Mouse (Mus musculus) forebrain, embryonic 13.5 days (tissue): ENCODE data around the gene Scd3. TPM values are rescaled to one million over a fixed set of nuclear protein-coding genes. Genes with fewer than 3 reads are reported as not detected.
"Not testable (repeated sequence)": the region's sequence is repeated elsewhere in the genome, so short reads cannot be mapped to it uniquely, and the experiment has no call there.

Experiments used
- ATAC-seq: fragments of 200-750 bp; cut with Nextera tagmentation; 2 replicates; pipeline ENCODE4 v1.8.0; 2017
- H3K27ac ChIP-seq: fragments of 300-500 bp; sonication (generic); 2 replicates; pipeline ENCODE4 v1.5.1; 2015; ENCODE audit warnings: inconsistent platforms, mild to moderate bottlenecking, moderate library complexity
- H3K27me3 ChIP-seq: fragments of 300-500 bp; sonication (generic); 2 replicates; pipeline ENCODE4 v1.6.1; 2015; ENCODE audit warnings: mild to moderate bottlenecking, inconsistent platforms
- H3K36me3 ChIP-seq: fragments of 300-500 bp; sonication (generic); 2 replicates; pipeline ENCODE4 v1.6.1; 2015; ENCODE audit warnings: mild to moderate bottlenecking, inconsistent platforms; ENCODE audit not compliant: poor library complexity, severe bottlenecking
- H3K4me1 ChIP-seq: fragments of 300-500 bp; sonication (generic); 2 replicates; pipeline ENCODE4 v1.6.1; 2015; ENCODE audit warnings: inconsistent platforms
- H3K4me2 ChIP-seq: fragments of 300-500 bp; sonication (generic); 2 replicates; pipeline ENCODE4 v1.6.1; 2015; ENCODE audit warnings: inconsistent platforms, mild to moderate bottlenecking, moderate library complexity
- H3K4me3 ChIP-seq: fragments of 300-500 bp; sonication (generic); 2 replicates; pipeline ENCODE4 v1.5.1; 2015; ENCODE audit warnings: mild to moderate bottlenecking, inconsistent platforms
- H3K9ac ChIP-seq: fragments of 300-500 bp; sonication (generic); 2 replicates; pipeline ENCODE4 v1.6.1; 2015; ENCODE audit warnings: mild to moderate bottlenecking, inconsistent platforms
- H3K9me3 ChIP-seq: fragments of 300-500 bp; sonication (generic); replicated peaks from 2 replicates; pipeline ENCODE4 v1.6.1; 2016; ENCODE audit warnings: inconsistent platforms
- WGBS: fragments of 180-500 bp; shearing (Covaris S2); methylation state at CpG from one replicate; pipeline ENCODE4 v1.1.7; 2015; 5-methylcytosine and 5-hydroxymethylcytosine counted together
- polyA plus RNA-seq: library from polyadenylated mRNA; unstranded; fragments of >200 nt; fragmentation: Nextera tagmentation; extraction: Ambion mirVana; gene quantifications from 2 replicates; pipeline ENCODE4 v1.2.1, GENCODE M21; 2015

The Scd3 gene
- polyA plus RNA-seq, 1 experiment from 2014 or later, result 1.4 TPM

DNA sequence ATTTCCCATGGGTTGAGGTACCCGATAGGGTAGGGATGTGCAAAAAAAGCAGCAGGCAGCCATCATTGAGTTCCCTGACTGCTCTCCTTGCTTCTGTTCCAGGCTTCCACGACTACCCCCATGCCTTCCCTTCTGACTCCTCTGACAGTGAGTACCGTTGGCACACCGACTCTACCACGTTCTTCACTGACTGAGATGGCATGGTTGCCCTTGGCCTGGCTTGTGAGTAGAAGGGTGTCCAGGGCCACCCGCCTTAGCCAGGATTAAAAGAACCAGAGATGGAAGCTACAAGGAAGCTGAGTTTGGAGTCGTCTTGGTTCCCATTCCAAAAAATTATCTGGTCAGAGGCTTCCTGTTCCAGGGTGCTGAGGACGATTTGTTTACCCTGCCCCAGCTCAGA is 74.9 kb downstream of the Scd3 start:
- H3K4me1 ChIP-seq, result peaks cover 43% of the 10 kb centered on the region
- no peaks in the 10 kb centered on the region for H3K9me3 ChIP-seq
- no peaks in the 10 kb centered on the region for H3K36me3 ChIP-seq
- no peak for ATAC-seq
- H3K4me3 ChIP-seq, result no peak overlapping the region
- H3K27me3 ChIP-seq, result no peaks in the 10 kb centered on the region
- no peak overlapping the region for H3K27ac ChIP-seq
- H3K9ac ChIP-seq, result no peak overlapping the region
- 90% methylated on average over 8 of the region's 8 CpGs for WGBS
- no peak overlapping the region for H3K4me2 ChIP-seq

DNA sequence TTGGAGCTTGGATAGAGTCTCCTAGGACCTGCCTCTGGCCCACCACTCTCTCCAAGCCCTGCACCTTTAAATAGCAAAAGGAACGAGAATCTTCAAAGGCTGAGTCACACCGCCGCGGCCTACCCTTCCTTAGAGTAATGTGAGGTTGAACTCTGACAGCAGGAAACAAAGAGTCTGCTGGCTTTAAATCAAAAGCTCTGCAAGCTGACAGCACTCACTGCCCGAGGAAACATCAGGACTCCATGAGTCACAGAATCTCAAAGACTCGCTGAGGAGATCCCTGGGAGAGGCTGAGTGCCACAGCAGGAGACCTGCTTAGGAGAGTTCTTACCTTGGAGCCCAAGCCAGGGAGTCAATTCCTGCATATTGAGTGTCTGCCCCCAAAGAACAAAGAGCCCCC is 77.7 kb downstream of the Scd3 start:
- H3K27me3 ChIP-seq, result no peaks in the 10 kb centered on the region
- no peak overlapping the region for H3K4me3 ChIP-seq
- peaks cover 63% of the 10 kb centered on the region for H3K4me1 ChIP-seq
- H3K4me2 ChIP-seq, result no peak overlapping the region
- H3K9me3 ChIP-seq, result no peaks in the 10 kb centered on the region
- no peak overlapping the region for H3K9ac ChIP-seq
- no peak for ATAC-seq
- WGBS, result 7% methylated on average over 6 of the region's 6 CpGs
- no peaks in the 10 kb centered on the region for H3K36me3 ChIP-seq
- H3K27ac ChIP-seq, result peak overlapping the region; percentile 63

DNA sequence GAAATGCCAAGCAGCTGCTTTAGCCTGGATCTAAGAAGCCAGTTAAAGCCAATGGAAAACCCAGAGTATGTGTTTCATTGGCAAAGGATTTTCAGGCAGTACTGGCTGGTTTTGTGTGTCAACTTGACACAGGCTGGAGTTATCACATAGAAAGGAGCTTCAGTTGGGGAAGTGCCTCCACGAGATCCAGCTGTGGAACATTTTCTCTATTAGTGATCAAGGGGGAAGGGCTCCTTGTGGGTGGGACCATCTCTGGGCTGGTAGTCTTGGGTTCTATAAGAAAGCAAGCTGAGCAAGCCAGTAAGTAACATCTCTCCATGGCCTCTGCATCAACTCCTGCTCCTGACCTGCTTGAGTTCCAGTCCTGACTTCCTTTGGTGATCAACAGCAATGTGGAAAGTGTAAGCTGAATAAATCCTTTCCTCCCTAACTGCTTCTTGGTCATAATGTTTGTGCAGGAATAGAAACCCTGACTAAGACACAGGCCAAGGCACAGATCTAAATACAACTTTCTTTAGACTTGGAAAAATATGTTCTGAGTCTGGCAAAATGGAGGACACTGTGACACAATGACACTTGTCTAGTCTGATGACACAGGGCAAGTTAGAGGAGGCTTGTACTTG is 78.9 kb downstream of the Scd3 start:
- H3K9me3 ChIP-seq, H3K27me3 ChIP-seq, H3K36me3 ChIP-seq, ATAC-seq, H3K9ac ChIP-seq, H3K4me3 ChIP-seq: not testable (repeated sequence)
- peak overlapping the region; percentile 27 for H3K4me2 ChIP-seq
- H3K27ac ChIP-seq, result peak overlapping the region; percentile 89; the same call in 1 of the 2 replicates
- H3K4me1 ChIP-seq, result peaks cover 54% of the 10 kb centered on the region
- WGBS, result 56% methylated on average over 1 of the region's 1 CpGs

DNA sequence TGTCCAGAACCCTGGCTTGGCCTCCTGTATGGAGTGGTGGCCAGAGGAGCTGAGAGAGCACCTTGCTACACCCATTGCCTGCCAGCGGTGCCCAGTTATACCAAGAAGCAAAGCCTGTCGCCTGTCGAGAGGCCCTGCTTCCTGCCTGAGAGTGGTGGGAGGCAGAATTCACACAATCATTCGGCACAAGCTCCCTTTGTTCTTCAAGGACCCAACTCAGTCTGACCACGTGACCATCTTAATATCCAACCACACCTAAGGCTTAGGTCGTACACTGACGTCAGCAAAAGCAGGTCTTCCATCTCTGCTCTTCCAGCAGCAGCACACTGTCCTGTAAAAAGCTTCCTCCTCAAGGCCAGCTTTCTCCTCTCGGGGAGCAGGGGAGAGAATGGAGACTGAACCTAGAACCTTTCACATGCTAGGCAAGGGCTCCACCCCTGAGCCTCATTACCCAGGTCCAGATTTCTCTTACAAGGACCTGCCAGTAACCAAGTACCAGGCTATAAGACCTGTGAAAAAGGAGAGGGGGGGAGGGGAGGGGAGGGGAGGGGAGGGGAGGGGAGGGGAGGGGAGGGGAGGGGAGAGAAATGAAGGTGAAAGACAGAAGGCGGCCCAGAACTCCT is 79.6 kb downstream of the Scd3 start:
- Histone ChIP-seq H3K9ac (peak overlapping the region; percentile 26; the same call in 1 of the 2 replicates), H3K4me1 (peaks cover 48% of the 10 kb centered on the region), H3K4me2 (peak overlapping the region; percentile 73), H3K27me3 (no peaks in the 10 kb centered on the region), H3K27ac (peak overlapping the region; percentile 97), H3K9me3 (no peaks in the 10 kb centered on the region), H3K36me3 (no peaks in the 10 kb centered on the region), H3K4me3 (no peak overlapping the region)
- WGBS, result 17% methylated on average over 9 of the region's 9 CpGs
- no peak for ATAC-seq

DNA sequence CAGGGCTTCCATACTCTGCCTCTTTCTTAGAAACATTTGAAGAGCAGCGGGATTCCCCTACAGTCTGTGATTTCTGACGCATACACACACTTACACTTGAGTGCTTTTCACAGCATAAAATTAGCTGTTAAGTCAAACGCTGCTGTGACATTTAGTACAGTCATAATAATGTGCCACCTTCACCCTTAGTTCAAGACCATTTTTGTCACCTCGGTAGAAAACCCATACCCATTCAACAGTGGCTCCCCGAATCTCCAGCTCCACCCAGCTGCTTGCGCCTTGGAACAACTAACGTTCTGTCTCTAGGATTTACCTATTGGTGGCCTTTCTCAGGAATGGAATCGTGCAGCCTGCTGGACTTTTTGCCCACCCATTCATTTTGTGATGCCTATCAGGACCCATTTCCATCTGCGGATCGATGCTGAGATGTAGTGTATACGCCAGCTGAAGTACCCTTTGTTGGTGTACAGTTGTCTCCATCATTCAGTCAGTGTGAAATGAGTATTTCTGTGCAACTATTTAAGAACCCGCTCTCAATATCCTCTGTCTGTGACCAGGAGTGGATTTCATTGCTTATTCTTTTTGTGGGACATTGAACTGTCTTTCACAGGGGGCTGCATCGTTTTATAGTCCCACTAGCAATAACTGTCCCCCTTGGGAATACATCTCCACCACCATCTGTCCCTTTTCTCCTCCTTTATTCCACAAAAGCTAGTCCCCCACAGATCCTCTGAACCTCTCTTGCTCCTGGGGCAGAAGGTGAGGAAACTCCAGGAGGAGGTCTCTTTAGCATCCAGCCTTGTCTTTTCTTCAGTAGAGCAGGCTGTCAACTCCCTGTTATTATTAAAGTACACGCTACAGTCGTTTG is 80.3 kb downstream of the Scd3 start:
- H3K27me3 ChIP-seq, result no peaks in the 10 kb centered on the region
- WGBS, result 19% methylated on average over 15 of the region's 15 CpGs
- H3K4me2 ChIP-seq, result peak overlapping the region; percentile 73
- H3K4me1 ChIP-seq, result peaks cover 48% of the 10 kb centered on the region
- H3K27ac ChIP-seq, result peak overlapping the region; percentile 97
- peak overlapping the region; percentile 39 for H3K9ac ChIP-seq
- H3K36me3 ChIP-seq, result no peaks in the 10 kb centered on the region
- ATAC-seq, result no peak; the same call in 1 of the 2 replicates
- no peaks in the 10 kb centered on the region for H3K9me3 ChIP-seq
- H3K4me3 ChIP-seq, result peak overlapping the region; percentile 47

DNA sequence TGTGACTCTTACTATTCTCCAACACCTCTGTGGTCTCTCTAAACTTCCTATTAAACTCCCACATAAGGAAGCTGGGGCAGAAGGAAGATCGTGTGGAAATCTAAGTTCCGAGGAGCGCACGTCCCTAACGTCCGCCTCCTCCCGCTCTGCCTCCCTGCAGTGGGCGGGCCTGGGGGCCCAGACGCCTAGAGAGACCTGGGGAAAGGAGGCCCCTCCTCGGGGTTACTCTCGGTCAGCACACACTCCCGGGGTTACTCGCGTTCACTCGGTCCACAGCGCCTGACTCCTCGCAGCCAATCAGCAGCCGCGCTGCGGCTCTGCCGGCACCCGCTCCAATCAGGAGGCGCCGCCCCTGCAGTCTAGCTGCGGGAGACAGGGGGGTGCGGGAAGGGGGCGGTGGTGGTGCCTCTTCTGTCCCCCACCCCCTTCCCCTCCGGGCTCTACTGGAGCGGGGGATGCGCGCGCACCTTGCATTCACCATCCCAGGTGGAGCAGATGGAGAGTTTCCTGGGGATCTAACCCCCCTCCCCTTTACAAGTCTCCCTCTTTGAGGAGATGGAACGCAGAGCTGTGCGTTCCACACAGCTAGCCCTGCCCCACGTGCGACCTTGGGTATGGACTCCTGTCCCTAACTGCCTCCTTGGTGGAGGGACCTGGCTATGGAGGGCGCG is 81.1 kb downstream of the Scd3 start:
- Histone ChIP-seq H3K27ac (peak overlapping the region; percentile 97), H3K27me3 (no peaks in the 10 kb centered on the region), H3K36me3 (no peaks in the 10 kb centered on the region), H3K4me1 (peaks cover 51% of the 10 kb centered on the region), H3K4me3 (peak overlapping the region; percentile 47), H3K4me2 (peak overlapping the region; percentile 73), H3K9ac (peak overlapping the region; percentile 64), H3K9me3 (no peaks in the 10 kb centered on the region)
- WGBS, result under 1% methylated on average over 37 of the region's 38 CpGs
- peak; percentile 99 for ATAC-seq

DNA sequence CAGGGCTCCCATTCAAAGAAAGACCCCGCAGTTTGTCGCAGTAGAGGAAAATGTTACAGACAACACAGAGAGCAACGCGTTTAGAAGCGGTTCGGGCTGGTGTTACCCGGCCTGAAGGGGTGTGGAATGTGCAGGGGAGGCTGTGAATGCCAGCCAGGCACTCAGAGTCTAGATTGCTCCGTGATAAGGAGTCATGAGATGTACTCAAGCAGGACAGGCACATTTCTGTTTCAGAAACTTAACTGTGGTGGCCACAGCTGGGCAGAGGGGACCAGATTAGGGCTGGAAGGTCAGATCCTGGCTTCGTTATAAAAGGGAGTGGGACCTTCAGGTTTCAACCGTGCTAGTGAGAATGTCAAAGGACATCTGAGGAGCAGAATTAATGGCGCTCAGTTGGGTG is 81.7 kb downstream of the Scd3 start:
- under 1% methylated on average over 11 of the region's 11 CpGs for WGBS
- H3K4me2 ChIP-seq, result peak overlapping the region; percentile 73
- peak overlapping the region; percentile 64 for H3K9ac ChIP-seq
- H3K4me3 ChIP-seq, result peak overlapping the region; percentile 47
- ATAC-seq, result peak; percentile 36
- no peaks in the 10 kb centered on the region for H3K9me3 ChIP-seq
- no peaks in the 10 kb centered on the region for H3K27me3 ChIP-seq
- peaks cover 54% of the 10 kb centered on the region for H3K4me1 ChIP-seq
- peak overlapping the region; percentile 97 for H3K27ac ChIP-seq
- no peaks in the 10 kb centered on the region for H3K36me3 ChIP-seq

DNA sequence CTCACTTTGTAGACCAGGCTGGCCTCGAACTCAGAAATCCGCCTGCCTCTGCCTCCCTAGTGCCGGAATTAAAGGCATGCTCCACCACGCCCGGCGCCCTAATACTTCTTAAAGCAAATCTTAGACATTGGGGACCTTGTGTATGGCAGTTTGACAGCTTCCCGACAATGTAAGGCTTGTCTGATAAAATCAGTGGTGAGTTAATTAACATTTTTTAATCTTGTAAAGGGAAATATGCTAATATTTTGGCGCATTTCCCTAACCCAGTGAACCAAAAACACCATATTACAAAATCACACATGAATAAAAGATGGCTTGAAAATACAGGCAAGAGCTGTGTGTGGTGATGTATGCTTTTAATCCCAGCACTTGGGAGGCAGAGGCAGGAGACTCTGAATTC is 82.5 kb downstream of the Scd3 start:
- 89% methylated on average over 8 of the region's 8 CpGs for WGBS
- Histone ChIP-seq H3K36me3 (no peaks in the 10 kb centered on the region), H3K4me2 (no peak overlapping the region), H3K9me3 (no peaks in the 10 kb centered on the region), H3K4me3 (no peak overlapping the region), H3K27ac (no peak overlapping the region), H3K27me3 (no peaks in the 10 kb centered on the region), H3K4me1 (peaks cover 48% of the 10 kb centered on the region), H3K9ac (no peak overlapping the region)
- ATAC-seq, result no peak

DNA sequence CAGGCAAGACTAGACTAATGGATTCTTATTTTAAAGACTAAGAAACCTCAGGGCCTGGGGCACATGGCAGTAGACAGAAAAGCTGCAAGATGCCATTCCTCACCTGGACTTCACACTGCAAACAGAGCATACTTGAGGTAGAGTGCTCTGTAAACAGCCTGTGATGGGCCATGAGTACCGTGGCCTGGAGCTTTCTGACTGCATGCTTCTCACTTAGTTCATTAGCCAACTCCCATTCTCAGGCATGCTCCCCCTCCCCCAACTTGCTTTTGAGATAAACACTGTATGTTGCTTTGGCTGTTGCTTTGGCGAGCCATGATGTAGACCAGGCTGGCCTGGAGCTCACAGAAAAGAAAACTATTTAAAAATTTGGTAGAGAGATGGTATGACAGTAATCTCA is 83.0 kb downstream of the Scd3 start:
- no peak for ATAC-seq
- no peak overlapping the region for H3K4me2 ChIP-seq
- no peaks in the 10 kb centered on the region for H3K36me3 ChIP-seq
- no peak overlapping the region for H3K9ac ChIP-seq
- H3K27ac ChIP-seq, result no peak overlapping the region
- H3K9me3 ChIP-seq, result no peaks in the 10 kb centered on the region
- peaks cover 43% of the 10 kb centered on the region for H3K4me1 ChIP-seq
- 55% methylated on average over 2 of the region's 2 CpGs for WGBS
- no peak overlapping the region for H3K4me3 ChIP-seq
- H3K27me3 ChIP-seq, result no peaks in the 10 kb centered on the region

DNA sequence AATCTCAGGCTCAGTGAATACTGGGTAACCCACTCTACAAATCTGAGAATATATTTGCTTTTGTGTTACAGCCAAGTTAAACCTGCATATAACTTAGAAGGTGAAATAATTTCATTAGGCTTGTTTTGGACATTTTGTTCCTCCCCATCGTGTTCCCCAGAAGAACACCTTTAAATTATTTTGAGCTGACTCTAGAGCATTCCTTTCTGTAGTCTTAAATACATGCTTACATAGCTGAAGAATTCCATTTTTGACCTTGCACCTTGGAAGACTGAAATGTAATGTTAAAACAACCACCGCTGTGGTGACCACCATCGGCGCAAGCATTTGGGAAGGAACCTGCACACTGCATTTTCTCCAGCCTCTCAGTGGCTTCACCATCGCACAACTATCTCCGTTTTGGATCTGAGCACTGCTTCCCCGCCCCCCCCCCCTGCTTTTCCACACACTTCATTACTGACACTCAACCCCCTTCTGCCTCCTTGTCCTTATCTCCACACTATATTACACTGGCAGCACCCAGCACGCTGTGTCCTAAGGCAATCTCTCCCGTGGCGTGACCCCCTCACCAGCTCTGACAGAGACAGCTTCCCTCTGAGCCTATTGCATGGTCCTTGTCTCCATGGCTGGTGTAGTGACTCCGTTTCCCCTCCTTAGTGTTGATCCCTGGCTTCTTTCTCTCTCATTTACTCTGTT is 84.5 kb downstream of the Scd3 start:
- WGBS, result 88% methylated on average over 11 of the region's 11 CpGs
- no peak for ATAC-seq
- Histone ChIP-seq H3K36me3 (no peaks in the 10 kb centered on the region), H3K9ac (no peak overlapping the region), H3K4me2 (no peak overlapping the region), H3K4me3 (no peak overlapping the region), H3K4me1 (peaks cover 43% of the 10 kb centered on the region), H3K27me3 (no peaks in the 10 kb centered on the region), H3K27ac (no peak overlapping the region), H3K9me3 (no peaks in the 10 kb centered on the region)

DNA sequence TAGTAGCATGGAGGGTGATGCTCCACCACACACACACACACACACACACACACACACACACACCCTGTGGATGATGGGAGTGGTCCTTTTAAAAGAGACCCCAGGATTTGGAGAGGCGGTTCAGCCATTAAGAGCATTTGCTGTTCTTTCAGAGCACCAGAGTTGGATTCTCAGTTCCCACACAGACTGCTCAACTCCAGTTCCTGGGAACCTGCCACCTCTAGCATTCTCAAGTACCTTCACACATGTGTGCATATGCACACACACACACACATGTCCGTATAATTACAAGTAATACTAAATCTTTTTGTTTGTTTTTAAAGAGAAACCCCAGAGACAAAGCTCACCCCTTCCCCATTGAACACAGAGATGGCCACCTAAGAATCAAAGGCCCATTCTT is 89.0 kb downstream of the Scd3 start:
- peaks cover 23% of the 10 kb centered on the region for H3K36me3 ChIP-seq
- H3K27me3 ChIP-seq, result no peaks in the 10 kb centered on the region
- WGBS, result 59% methylated on average over 2 of the region's 2 CpGs
- no peaks in the 10 kb centered on the region for H3K9me3 ChIP-seq
- no peak overlapping the region for H3K4me3 ChIP-seq
- H3K4me1 ChIP-seq, result peaks cover 46% of the 10 kb centered on the region
- H3K9ac ChIP-seq, result no peak overlapping the region
- peak overlapping the region; percentile 99; the same call in 1 of the 2 replicates for H3K4me2 ChIP-seq
- ATAC-seq, result no peak
- H3K27ac ChIP-seq, result peak overlapping the region; percentile 99
